Mouse (Mus musculus): ENCODE results near the gene Izumo1r. TPM values are rescaled to one million over a fixed set of nuclear protein-coding genes. Genes with fewer than 3 reads are reported as not detected.

Gene Izumo1r
- polyA plus RNA-seq, 1 experiment, result 1.5 TPM

- WGBS, result 40% methylated on average over 7 of the region's 7 CpGs
- TF ChIP-seq POLR2A (IDR thresholded peaks at IDR 0.05; ENCODE audit: borderline replicate concordance, extremely low read depth, low read depth, low read length) (no peak), CTCF (IDR thresholded peaks at IDR 0.05; ENCODE audit: insufficient read depth, low read length) (no peak)
- no peak for DNase-seq
Measured at GRCm38 (mm10) chr9:14907816-14908415, 4.2 kb upstream of the Izumo1r start.

GRCm38 (mm10) chr9:14905956-14906355 lies 2.2 kb upstream of the Izumo1r start:
- WGBS, result 48% methylated on average over 3 of the region's 3 CpGs
- no peak for DNase-seq
- no peak for TF ChIP-seq CTCF (IDR thresholded peaks at IDR 0.05; ENCODE audit: insufficient read depth, low read length)
- no peak for TF ChIP-seq POLR2A (IDR thresholded peaks at IDR 0.05; ENCODE audit: borderline replicate concordance, extremely low read depth, low read depth, low read length)
- no peaks in the 10 kb centered on the region for H3K4me1 ChIP-seq (ENCODE audit: control insufficient read depth, insufficient read depth, low read length)
- no peak overlapping the region for H3K4me3 ChIP-seq (replicated peaks; ENCODE audit: extremely low read depth, low read depth, low read length)

More at GRCm38 (mm10) chr9:14907816-14908415, 4.2 kb upstream of the Izumo1r start:
- Histone ChIP-seq H3K4me3 (replicated peaks; ENCODE audit: extremely low read depth, low read depth, low read length) (no peak overlapping the region), H3K4me1 (ENCODE audit: control insufficient read depth, insufficient read depth, low read length) (no peaks in the 10 kb centered on the region)

DNA sequence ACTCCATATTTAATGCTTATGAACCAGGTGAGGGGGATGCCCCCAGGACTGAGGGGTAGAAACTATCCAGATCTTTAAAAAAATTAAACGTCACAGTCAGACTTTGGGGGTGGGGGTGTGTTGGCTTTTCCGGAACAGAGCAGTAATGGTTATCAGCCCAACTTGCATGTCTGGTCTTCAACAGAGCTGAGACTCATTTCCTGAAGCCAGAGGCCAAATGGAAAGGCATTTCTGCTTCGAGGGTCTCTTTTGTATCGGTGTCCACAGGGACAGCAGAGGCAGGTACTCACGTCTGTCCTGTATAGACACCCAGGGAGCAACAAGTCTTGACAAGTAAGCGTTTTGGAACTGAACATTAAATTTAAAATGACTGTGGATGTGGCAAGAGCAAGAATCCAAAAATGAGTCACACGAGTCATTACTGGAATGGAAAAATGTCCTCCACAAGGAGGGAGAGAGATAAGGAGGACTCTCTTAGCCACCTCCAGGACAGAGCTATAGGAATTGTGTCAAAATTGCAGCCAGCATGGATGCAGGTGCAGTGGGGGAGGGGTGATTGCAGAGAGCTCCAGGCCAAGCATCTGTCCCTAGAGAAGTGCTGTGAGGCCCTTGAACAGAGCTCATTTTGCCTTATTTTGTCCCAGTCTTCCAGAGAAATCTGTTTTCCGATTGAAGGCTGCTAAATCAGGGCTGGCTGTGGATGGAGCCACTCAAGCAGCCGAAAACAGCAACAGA lies 1.2 kb upstream of the Izumo1r start:
- Histone ChIP-seq H3K4me1 (ENCODE audit: control insufficient read depth, insufficient read depth, low read length) (no peaks in the 10 kb centered on the region), H3K4me3 (replicated peaks; ENCODE audit: extremely low read depth, low read depth, low read length) (no peak overlapping the region)
- no peak for DNase-seq
- WGBS, result 39% methylated on average over 9 of the region's 9 CpGs
- TF ChIP-seq POLR2A (IDR thresholded peaks at IDR 0.05; ENCODE audit: borderline replicate concordance, extremely low read depth, low read depth, low read length) (no peak), CTCF (IDR thresholded peaks at IDR 0.05; ENCODE audit: insufficient read depth, low read length) (no peak)

DNA sequence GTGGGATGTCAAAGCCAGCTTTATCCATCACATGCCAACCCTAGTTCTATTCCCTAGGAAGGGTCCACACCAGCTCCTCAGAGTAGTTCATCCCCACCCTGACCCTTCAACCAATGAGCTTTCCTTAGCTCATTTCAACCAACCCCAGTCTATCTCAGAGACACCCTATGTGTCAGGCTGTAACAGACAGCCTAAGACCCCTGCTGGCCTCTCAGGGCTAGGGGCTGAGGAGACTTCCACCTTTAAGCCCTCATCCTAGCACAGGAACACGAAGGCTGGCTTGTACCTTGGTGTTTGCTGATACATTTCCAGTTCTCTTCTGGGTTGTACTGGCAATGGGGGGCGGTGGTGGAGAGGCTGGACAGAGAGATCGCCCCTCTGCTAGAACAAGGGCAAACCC lies 743 bp downstream of the Izumo1r start:
- 85% methylated on average over 3 of the region's 3 CpGs for WGBS
- TF ChIP-seq POLR2A (IDR thresholded peaks at IDR 0.05; ENCODE audit: borderline replicate concordance, extremely low read depth, low read depth, low read length) (no peak), CTCF (IDR thresholded peaks at IDR 0.05; ENCODE audit: insufficient read depth, low read length) (no peak)
- H3K4me3 ChIP-seq (replicated peaks; ENCODE audit: extremely low read depth, low read depth, low read length), result no peak overlapping the region

GRCm38 (mm10) chr9:14902416-14902815 lies 1.3 kb downstream of the Izumo1r start:
- TF ChIP-seq POLR2A (IDR thresholded peaks at IDR 0.05; ENCODE audit: borderline replicate concordance, extremely low read depth, low read depth, low read length) (no peak), CTCF (IDR thresholded peaks at IDR 0.05; ENCODE audit: insufficient read depth, low read length) (no peak)
- WGBS, result 79% methylated on average over 2 of the region's 2 CpGs
- DNase-seq, result no peak
- Histone ChIP-seq H3K4me3 (replicated peaks; ENCODE audit: extremely low read depth, low read depth, low read length) (no peak overlapping the region), H3K4me1 (ENCODE audit: control insufficient read depth, insufficient read depth, low read length) (no peaks in the 10 kb centered on the region)

More for the DNA sequence above, 743 bp downstream of the Izumo1r start:
- no peaks in the 10 kb centered on the region for H3K4me1 ChIP-seq (ENCODE audit: control insufficient read depth, insufficient read depth, low read length)
- DNase-seq, result no peak

DNA sequence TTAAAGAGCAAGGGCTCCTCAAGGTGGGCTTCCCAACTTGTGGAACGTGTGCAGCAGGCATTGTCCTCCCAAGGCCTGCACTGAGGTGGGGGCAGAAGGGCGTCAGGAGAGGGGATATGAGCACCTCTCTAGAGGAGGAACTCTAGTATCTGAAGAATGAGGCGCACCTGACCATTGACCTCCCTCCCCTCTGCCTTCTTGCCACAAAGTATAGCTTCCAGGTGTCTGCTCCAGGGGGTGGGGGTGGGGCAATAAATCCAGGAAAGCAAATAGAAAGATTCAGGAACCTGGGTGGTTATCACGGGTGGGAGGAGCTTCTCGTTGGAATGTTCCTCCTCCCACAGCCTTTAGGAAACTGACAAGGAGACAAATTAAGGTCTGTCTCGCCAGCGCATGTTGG lies 2.0 kb downstream of the Izumo1r start:
- no peak for DNase-seq
- WGBS, result 48% methylated on average over 7 of the region's 7 CpGs
- TF ChIP-seq POLR2A (IDR thresholded peaks at IDR 0.05; ENCODE audit: borderline replicate concordance, extremely low read depth, low read depth, low read length) (no peak), CTCF (IDR thresholded peaks at IDR 0.05; ENCODE audit: insufficient read depth, low read length) (no peak)
- Histone ChIP-seq H3K4me3 (replicated peaks; ENCODE audit: extremely low read depth, low read depth, low read length) (no peak overlapping the region), H3K4me1 (ENCODE audit: control insufficient read depth, insufficient read depth, low read length) (no peaks in the 10 kb centered on the region)

DNA sequence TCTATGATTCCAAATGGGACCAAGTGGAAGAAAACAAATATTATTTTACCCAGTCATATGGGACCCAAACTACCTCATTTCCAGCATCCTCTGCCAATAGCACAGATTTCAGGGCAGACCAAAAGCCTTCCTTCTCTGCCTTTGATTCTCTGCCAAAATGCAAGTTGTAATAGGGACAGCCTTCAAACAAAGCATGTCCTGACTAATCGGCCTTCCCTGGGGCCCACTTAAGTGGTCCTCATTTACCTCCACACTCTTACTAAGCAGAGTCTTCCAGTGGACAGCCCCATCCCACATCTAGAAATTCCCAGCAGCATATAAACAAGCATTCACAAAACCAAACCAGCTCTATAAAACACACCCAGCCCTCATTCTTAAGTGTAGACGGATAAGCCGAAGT lies 6.6 kb downstream of the Izumo1r start:
- WGBS, result 65% methylated on average over 3 of the region's 3 CpGs

DNA sequence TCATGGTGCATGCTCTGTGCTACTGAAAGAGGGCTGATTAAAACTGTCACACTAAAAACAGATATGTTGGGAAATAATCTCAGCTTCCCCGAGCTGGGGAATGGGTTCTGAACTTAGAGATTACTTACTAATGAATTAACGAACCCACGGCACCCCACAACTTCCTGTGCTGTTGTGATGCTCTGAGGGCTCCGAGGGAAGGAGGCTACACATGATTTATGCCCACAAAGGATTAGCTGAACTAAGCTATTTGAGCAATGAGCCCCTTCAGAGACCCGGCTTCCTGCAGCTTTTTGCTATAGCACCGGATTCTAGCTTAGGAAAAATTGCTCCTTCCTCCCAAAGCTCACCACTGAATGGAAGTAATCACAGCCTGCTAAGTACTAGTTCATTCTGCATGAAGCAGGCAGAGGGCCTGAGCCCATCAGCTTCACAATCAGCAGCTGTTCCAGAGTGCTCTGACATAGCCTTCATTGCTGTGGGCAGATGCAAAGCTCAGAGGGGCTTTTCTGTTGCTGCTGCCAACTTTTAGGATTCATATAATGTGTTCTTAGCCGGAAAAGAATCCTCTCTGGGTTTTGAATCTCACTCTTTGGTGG lies 8.4 kb downstream of the Izumo1r start:
- TF ChIP-seq POLR2A (IDR thresholded peaks at IDR 0.05; ENCODE audit: borderline replicate concordance, extremely low read depth, low read depth, low read length) (no peak), CTCF (IDR thresholded peaks at IDR 0.05; ENCODE audit: insufficient read depth, low read length) (no peak)
- no peak for DNase-seq
- Histone ChIP-seq H3K4me3 (replicated peaks; ENCODE audit: extremely low read depth, low read depth, low read length) (no peak overlapping the region), H3K4me1 (ENCODE audit: control insufficient read depth, insufficient read depth, low read length) (no peaks in the 10 kb centered on the region)
- WGBS, result 58% methylated on average over 7 of the region's 7 CpGs

More for the DNA sequence above, 6.6 kb downstream of the Izumo1r start:
- Histone ChIP-seq H3K4me3 (replicated peaks; ENCODE audit: extremely low read depth, low read depth, low read length) (no peak overlapping the region), H3K4me1 (ENCODE audit: control insufficient read depth, insufficient read depth, low read length) (no peaks in the 10 kb centered on the region)
- TF ChIP-seq CTCF (IDR thresholded peaks at IDR 0.05; ENCODE audit: insufficient read depth, low read length), result no peak
- no peak for TF ChIP-seq POLR2A (IDR thresholded peaks at IDR 0.05; ENCODE audit: borderline replicate concordance, extremely low read depth, low read depth, low read length)
- no peak for DNase-seq

DNA sequence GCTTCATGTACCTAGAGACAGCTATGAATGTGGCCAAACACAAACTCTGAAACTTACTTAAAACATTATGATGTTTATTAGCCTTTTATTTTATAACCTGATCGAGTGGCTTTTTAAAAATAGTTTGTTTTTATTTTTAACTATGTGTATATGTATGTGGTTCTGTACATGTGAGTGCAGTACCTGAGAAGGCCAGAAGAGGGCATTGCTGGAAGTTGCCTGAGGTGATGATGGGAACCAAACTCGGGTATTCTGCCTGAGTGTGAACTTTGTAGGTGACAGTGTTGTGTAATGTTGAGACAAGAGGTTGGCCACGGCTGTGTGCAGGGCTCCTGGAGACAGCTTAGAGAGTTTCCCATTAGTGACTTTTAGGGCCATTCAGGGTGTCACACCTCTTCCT lies 9.1 kb downstream of the Izumo1r start:
- H3K4me3 ChIP-seq (replicated peaks; ENCODE audit: extremely low read depth, low read depth, low read length), result no peak overlapping the region
- WGBS, result 79% methylated on average over 3 of the region's 3 CpGs
- no peaks in the 10 kb centered on the region for H3K4me1 ChIP-seq (ENCODE audit: control insufficient read depth, insufficient read depth, low read length)
- DNase-seq, result no peak
- TF ChIP-seq CTCF (IDR thresholded peaks at IDR 0.05; ENCODE audit: insufficient read depth, low read length), result no peak
- TF ChIP-seq POLR2A (IDR thresholded peaks at IDR 0.05; ENCODE audit: borderline replicate concordance, extremely low read depth, low read depth, low read length), result no peak

Measured in lung, adult 2 months (tissue).